Mouse (Mus musculus) CH12.LX (cell line): ENCODE results near the gene Bpifb2. TPM values are rescaled to one million over a fixed set of nuclear protein-coding genes. Genes with fewer than 3 reads are reported as not detected.
A peak's percentile ranks its signal among the peaks of the same experiment; 100 is the strongest.

Source experiments
- DNase-seq: peaks from one replicate; pipeline ENCODE4 v3.0.0-alpha.2; 2013; ENCODE audit errors: extremely low read depth
- H3K27ac ChIP-seq: 2 replicates; pipeline ENCODE4 v1.5.1; 2012; ENCODE audit warnings: low read depth, mild to moderate bottlenecking, control low read depth, moderate library complexity; ENCODE audit not compliant: insufficient read depth
- H3K27me3 ChIP-seq: replicated peaks from 2 replicates; pipeline ENCODE3; 2012; ENCODE audit warnings: inconsistent platforms
- H3K36me3 ChIP-seq, 2 experiments: replicated peaks in 1 of 2; 2 replicates each; pipeline versions ENCODE3 to v1.6.1; 2012; ENCODE audit warnings: inconsistent platforms in 1 of 2, low read length in 1 of 2, mild to moderate bottlenecking in 1 of 2, mixed read lengths in 1 of 2, moderate library complexity in 1 of 2; ENCODE audit not compliant: control insufficient read depth in 1 of 2, insufficient read depth in 1 of 2
- H3K4me1 ChIP-seq, 2 experiments: 2 replicates each; pipeline ENCODE4 v1.6.1; 2012; ENCODE audit warnings: inconsistent platforms in 1 of 2, moderate library complexity in 1 of 2; ENCODE audit not compliant: insufficient read depth in 2 of 2, control insufficient read depth in 1 of 2
- H3K4me2 ChIP-seq: 2 replicates; pipeline ENCODE4 v1.6.1; 2012; ENCODE audit warnings: low read depth, mild to moderate bottlenecking, control low read depth; ENCODE audit not compliant: poor library complexity, insufficient read depth, severe bottlenecking
- H3K4me3 ChIP-seq, 3 experiments: fragments of 150-350 bp in 1 of 3; sonication (generic) in 1 of 3; replicated peaks in 1 of 3; 2 replicates each; pipeline versions ENCODE3 to v1.5.1; 2011 to 2012; ENCODE audit warnings: low read depth in 2 of 3, low read length in 2 of 3, mild to moderate bottlenecking in 2 of 3, moderate library complexity in 2 of 3, control low read depth in 1 of 3, improper control_type of control experiment in 1 of 3, inconsistent platforms in 1 of 3, mixed read lengths in 1 of 3; ENCODE audit not compliant: poor library complexity in 1 of 3
- H3K79me2 ChIP-seq: replicated peaks from 2 replicates; pipeline ENCODE4 v1.6.1; 2012; ENCODE audit warnings: mild to moderate bottlenecking, moderate library complexity; ENCODE audit not compliant: control insufficient read depth, poor library complexity, insufficient read depth, severe bottlenecking; ENCODE audit errors: extremely low read depth
- H3K9ac ChIP-seq: 2 replicates; pipeline ENCODE4 v1.6.1; 2012; ENCODE audit warnings: low read depth, mild to moderate bottlenecking, control low read depth, moderate library complexity; ENCODE audit not compliant: insufficient read depth
- H3K9me3 ChIP-seq: replicated peaks from 2 replicates; pipeline ENCODE3; 2012; ENCODE audit warnings: low read length, inconsistent platforms, mixed read lengths
- BHLHE40 ChIP-seq: IDR thresholded peaks from 2 replicates; pipeline ENCODE4 v1.6.1; 2011; ENCODE audit warnings: mild to moderate bottlenecking, low read depth, low read length, improper control_type of control experiment
- CHD2 ChIP-seq: IDR thresholded peaks from 2 replicates; pipeline ENCODE4 v1.6.1; 2011; ENCODE audit warnings: low read length, improper control_type of control experiment
- CTCF ChIP-seq, 2 experiments: IDR thresholded peaks in 1 of 2; conservative IDR thresholded peaks in 1 of 2; 2 replicates each; pipeline ENCODE4 v1.5.1; 2011 to 2012; ENCODE audit warnings: low read depth in 2 of 2, low read length in 2 of 2, improper control_type of control experiment in 1 of 2, inconsistent platforms in 1 of 2, mild to moderate bottlenecking in 1 of 2, moderate library complexity in 1 of 2
- E2F4 ChIP-seq: IDR thresholded peaks from 2 replicates; pipeline ENCODE4 v1.6.1; 2011; ENCODE audit warnings: low read depth, low read length, improper control_type of control experiment; ENCODE audit not compliant: insufficient replicate concordance
- JUN ChIP-seq: IDR thresholded peaks from 2 replicates; pipeline ENCODE4 v1.6.1; 2011; ENCODE audit warnings: low read depth, mild to moderate bottlenecking, low read length, improper control_type of control experiment, moderate library complexity; ENCODE audit not compliant: insufficient read depth
- KAT2A ChIP-seq: IDR thresholded peaks from 2 replicates; pipeline ENCODE4 v1.6.1; 2012; ENCODE audit warnings: low read length, improper control_type of control experiment, inconsistent platforms; ENCODE audit not compliant: insufficient replicate concordance
- MAX ChIP-seq: IDR thresholded peaks from 2 replicates; pipeline ENCODE4 v1.6.1; 2011; ENCODE audit warnings: low read length, improper control_type of control experiment
- MEF2A ChIP-seq: IDR thresholded peaks from 2 replicates; pipeline ENCODE4 v1.6.1; 2014; ENCODE audit warnings: low read depth, mild to moderate bottlenecking, inconsistent platforms, low read length, improper control_type of control experiment, borderline replicate concordance
- MXI1 ChIP-seq: IDR thresholded peaks from 2 replicates; pipeline ENCODE4 v1.6.1; 2011; ENCODE audit warnings: mild to moderate bottlenecking, low read depth, low read length, improper control_type of control experiment
- MYC ChIP-seq: IDR thresholded peaks from 2 replicates; pipeline ENCODE4 v1.6.1; 2011; ENCODE audit warnings: low read depth, mild to moderate bottlenecking, improper control_type of control experiment, low read length
- NRF1 ChIP-seq: IDR thresholded peaks from 2 replicates; pipeline ENCODE4 v1.6.1; 2014; ENCODE audit warnings: low read depth, mild to moderate bottlenecking, inconsistent platforms, low read length, improper control_type of control experiment, moderate library complexity
- RAD21 ChIP-seq: IDR thresholded peaks from 2 replicates; pipeline ENCODE4 v1.6.1; 2011; ENCODE audit warnings: low read depth, mild to moderate bottlenecking, low read length, improper control_type of control experiment, moderate library complexity
- SMC3 ChIP-seq: IDR thresholded peaks from 2 replicates; pipeline ENCODE4 v1.6.1; 2011; ENCODE audit warnings: low read depth, low read length, improper control_type of control experiment
- USF1 ChIP-seq: IDR thresholded peaks from 2 replicates; pipeline ENCODE4 v1.6.1; 2014; ENCODE audit warnings: low read depth, mild to moderate bottlenecking, inconsistent platforms, low read length, improper control_type of control experiment
- ZKSCAN1 ChIP-seq: IDR thresholded peaks from 2 replicates; pipeline ENCODE4 v1.6.1; 2012; ENCODE audit warnings: low read depth, inconsistent platforms, low read length, improper control_type of control experiment, borderline replicate concordance
- ZNF384 ChIP-seq: IDR thresholded peaks from 2 replicates; pipeline ENCODE4 v1.6.1; 2012; ENCODE audit warnings: low read depth, low read length, improper control_type of control experiment, inconsistent platforms
- dilution Hi-C: fragments of 300-500 bp; cut with MboI; formaldehyde crosslinking; loops from 2 replicates; pipeline ENCODE4 v1.14.3; 2020; ENCODE audit warnings: low sequenced_read_pairs; ENCODE audit not compliant: extremely low pct_unique_long_range_greater_than_20kb, extremely low pct_ligation_motif_present
- in situ Hi-C: fragments of 300-500 bp; cut with MboI; formaldehyde crosslinking; loops from 3 replicates; pipeline ENCODE4 v1.14.3; 2019; ENCODE audit warnings: low sequenced_read_pairs, low pct_ligation_motif_present, low pct_unique_long_range_greater_than_20kb, mixed read lengths
- polyA plus RNA-seq: library from polyadenylated mRNA; unstranded; fragments of >175 nt; gene quantifications from 2 replicates; pipeline ENCODE4 v1.2.1, GENCODE M21; 2012; ENCODE audit warnings: low read depth; ENCODE audit not compliant: insufficient read length
- total RNA-seq, 2 experiments: library from RNA; depleted of rRNA; stranded (reverse); fragments of 300-350 nt in 1 of 2; fragments of >200 nt in 1 of 2; gene quantifications; 2 replicates each; pipeline ENCODE4 v1.2.3; 2012 to 2014

The Bpifb2 gene
- total and polyA plus RNA-seq, 3 experiments: not detected

GRCm38 (mm10) chr2:153937843-153938242 lies 63.0 kb downstream of the Bpifb2 start, which contains the start of gene Bpifb4:
Gene Bpifb4 (plus strand): TSS chr2:153938212.
- peaks cover 77% of the 10 kb centered on the region for H3K27me3 ChIP-seq
- in situ Hi-C loops (loop anchor here (10.0 kb wide), 1 partner anchor 123 kb away; no protein-coding TSS in a partner anchor), dilution Hi-C loops (no loop called here)
- no peak for TF ChIP-seq E2F4
- no peak for TF ChIP-seq CHD2
- no peak within 1 kb of the TSS for H3K4me3 ChIP-seq
- no peak within 1 kb of the TSS for H3K27ac ChIP-seq
- H3K4me2 ChIP-seq: no peak within 1 kb of the TSS
- peaks cover 3% of the 10 kb centered on the region for H3K9me3 ChIP-seq
- H3K36me3 ChIP-seq: no peaks in the 10 kb centered on the region
- no peak for DNase-seq
- no peaks in the 10 kb centered on the region for H3K79me2 ChIP-seq
- no peak within 1 kb of the TSS for H3K9ac ChIP-seq
- no peaks in the 10 kb centered on the region for H3K4me1 ChIP-seq

GRCm38 (mm10) chr2:153943537-153943936 lies 68.7 kb downstream of the Bpifb2 start:
- Histone ChIP-seq H3K36me3 (no peaks in the 10 kb centered on the region), H3K27ac (no peak overlapping the region), H3K27me3 (peaks cover 69% of the 10 kb centered on the region), H3K4me3 (no peak overlapping the region), H3K79me2 (no peaks in the 10 kb centered on the region), H3K4me1 (no peaks in the 10 kb centered on the region), H3K9me3 (peaks cover 3% of the 10 kb centered on the region), H3K9ac (no peak overlapping the region), H3K4me2 (no peak overlapping the region)
- dilution Hi-C loops (no loop called here), in situ Hi-C loops (no loop called here)
- peak; percentile 55 for DNase-seq
- TF ChIP-seq SMC3 (peak; percentile 48), CTCF (conservative IDR thresholded peaks at IDR 0.05 in 1 of 2, IDR thresholded peaks at IDR 0.05 in 1 of 2; ENCODE audit: low read depth in 2 of 2, low read length in 2 of 2) (peak; percentile 76 to 80), RAD21 (peak; percentile 54), MYC (no peak), CHD2 (no peak)
- TF ChIP-seq, all 38 proteins: peak for 3

GRCm38 (mm10) chr2:153944567-153944966 lies 69.7 kb downstream of the Bpifb2 start:
- Histone ChIP-seq H3K9me3 (peaks cover 3% of the 10 kb centered on the region), H3K27ac (no peak overlapping the region), H3K4me2 (no peak overlapping the region), H3K36me3 (no peaks in the 10 kb centered on the region), H3K27me3 (peaks cover 73% of the 10 kb centered on the region), H3K4me3 (no peak overlapping the region), H3K9ac (no peak overlapping the region), H3K79me2 (no peaks in the 10 kb centered on the region), H3K4me1 (no peaks in the 10 kb centered on the region)
- in situ Hi-C loops: no loop called here
- DNase-seq: no peak
- TF ChIP-seq MAX (no peak), ZKSCAN1 (no peak), RAD21 (no peak), CHD2 (no peak), ZNF384 (no peak), BHLHE40 (no peak), KAT2A (no peak), MXI1 (no peak), USF1 (no peak), MEF2A (no peak), JUN (no peak), NRF1 (no peak), SMC3 (no peak)
- TF ChIP-seq, all 38 proteins: peak for 0
- dilution Hi-C loops: no loop called here

Other genes starting within 250 kb of the Bpifb2 start
- 18.9 and 22.2 TPM in 2 replicates for gene Commd7, start 242.3 kb upstream of the Bpifb2 start, total RNA-seq (2012; rRNA removed)
- 28.4 and 29.1 TPM in 2 replicates for gene Commd7, start 242.3 kb upstream of the Bpifb2 start, total RNA-seq (2014; rRNA removed)
- 34.7 and 35.2 TPM in 2 replicates for gene Commd7, start 242.3 kb upstream of the Bpifb2 start, polyA plus RNA-seq
- gene Dnmt3b, start 225.6 kb upstream of the Bpifb2 start, total RNA-seq (2012; rRNA removed): 8.4 TPM in 2 replicates
- gene Dnmt3b, start 225.6 kb upstream of the Bpifb2 start, total RNA-seq (2014; rRNA removed): 5.3 and 6.0 TPM in 2 replicates
- 8.9 and 9.4 TPM in 2 replicates for gene Dnmt3b, start 225.6 kb upstream of the Bpifb2 start, polyA plus RNA-seq
- gene Dnmt3c, start 178.4 kb upstream of the Bpifb2 start, total RNA-seq (2012; rRNA removed): 0.04 TPM in 1 of 2 replicates, not detected in the other
- 0.14 TPM in 1 of 2 replicates, not detected in the other for gene Dnmt3c, start 178.4 kb upstream of the Bpifb2 start, total RNA-seq (2014; rRNA removed)
- not detected in 2 replicates for gene Dnmt3c, start 178.4 kb upstream of the Bpifb2 start, polyA plus RNA-seq
- gene Mapre1, start 133.8 kb upstream of the Bpifb2 start, total RNA-seq (2012; rRNA removed): 30.8 and 44.7 TPM in 2 replicates
- 136 and 163 TPM in 2 replicates for gene Mapre1, start 133.8 kb upstream of the Bpifb2 start, total RNA-seq (2014; rRNA removed)
- gene Mapre1, start 133.8 kb upstream of the Bpifb2 start, polyA plus RNA-seq: 134 and 148 TPM in 2 replicates
- gene Efcab8, start 95.1 kb upstream of the Bpifb2 start, total RNA-seq (2012; rRNA removed): 0.21 and 0.42 TPM in 2 replicates
- 0.08 TPM in 1 of 2 replicates, not detected in the other for gene Efcab8, start 95.1 kb upstream of the Bpifb2 start, total RNA-seq (2014; rRNA removed)
- gene Efcab8, start 95.1 kb upstream of the Bpifb2 start, polyA plus RNA-seq: 0.15 and 0.39 TPM in 2 replicates
- gene Sun5, start 4.0 kb upstream of the Bpifb2 start, total RNA-seq (2012; rRNA removed): 0.30 TPM in 1 of 2 replicates, not detected in the other
- not detected in 2 replicates for gene Sun5, start 4.0 kb upstream of the Bpifb2 start, total RNA-seq (2014; rRNA removed)
- gene Sun5, start 4.0 kb upstream of the Bpifb2 start, polyA plus RNA-seq: not detected in 2 replicates
- not detected in 2 replicates for gene Bpifb6, start 25.3 kb downstream of the Bpifb2 start, total RNA-seq (2012; rRNA removed)
- not detected in 2 replicates for gene Bpifb6, start 25.3 kb downstream of the Bpifb2 start, total RNA-seq (2014; rRNA removed)
- not detected in 2 replicates for gene Bpifb6, start 25.3 kb downstream of the Bpifb2 start, polyA plus RNA-seq
- gene Bpifb3, start 43.2 kb downstream of the Bpifb2 start, total RNA-seq (2012; rRNA removed): not detected in 2 replicates
- not detected in 2 replicates for gene Bpifb3, start 43.2 kb downstream of the Bpifb2 start, total RNA-seq (2014; rRNA removed)
- gene Bpifb3, start 43.2 kb downstream of the Bpifb2 start, polyA plus RNA-seq: not detected in 2 replicates
- not detected in 2 replicates for gene Bpifb4, start 63.2 kb downstream of the Bpifb2 start, total RNA-seq (2012; rRNA removed)
- not detected in 2 replicates for gene Bpifb4, start 63.2 kb downstream of the Bpifb2 start, total RNA-seq (2014; rRNA removed)
- not detected in 2 replicates for gene Bpifb4, start 63.2 kb downstream of the Bpifb2 start, polyA plus RNA-seq
- not detected in 2 replicates for gene Bpifa6, start 99.9 kb downstream of the Bpifb2 start, total RNA-seq (2012; rRNA removed)
- gene Bpifa6, start 99.9 kb downstream of the Bpifb2 start, total RNA-seq (2014; rRNA removed): not detected in 2 replicates
- not detected in 2 replicates for gene Bpifa6, start 99.9 kb downstream of the Bpifb2 start, polyA plus RNA-seq
- not detected in 2 replicates for gene Bpifa2, start 133.2 kb downstream of the Bpifb2 start, total RNA-seq (2012; rRNA removed)
- gene Bpifa2, start 133.2 kb downstream of the Bpifb2 start, total RNA-seq (2014; rRNA removed): not detected in 2 replicates
- not detected in 2 replicates for gene Bpifa2, start 133.2 kb downstream of the Bpifb2 start, polyA plus RNA-seq